Mouse (Mus musculus) G1E-ER4 (cell line): Measurements from ENCODE around the gene Zfp263. TPM values are rescaled to one million over a fixed set of nuclear protein-coding genes. Genes with fewer than 3 reads are reported as not detected.

Source experiments
- GATA1 ChIP-seq: IDR thresholded peaks from one replicate; pipeline ENCODE4 v1.8.0; 2012; ENCODE audit warnings: low read length, inconsistent platforms
- polyA plus RNA-seq: library from polyadenylated mRNA; stranded (reverse); fragments of >175 nt; gene quantifications from 2 replicates; pipeline ENCODE4 v1.2.3, GENCODE M21; 2012

Gene Zfp263
- 13.5 and 17.1 TPM in 2 replicates for polyA plus RNA-seq

DNA sequence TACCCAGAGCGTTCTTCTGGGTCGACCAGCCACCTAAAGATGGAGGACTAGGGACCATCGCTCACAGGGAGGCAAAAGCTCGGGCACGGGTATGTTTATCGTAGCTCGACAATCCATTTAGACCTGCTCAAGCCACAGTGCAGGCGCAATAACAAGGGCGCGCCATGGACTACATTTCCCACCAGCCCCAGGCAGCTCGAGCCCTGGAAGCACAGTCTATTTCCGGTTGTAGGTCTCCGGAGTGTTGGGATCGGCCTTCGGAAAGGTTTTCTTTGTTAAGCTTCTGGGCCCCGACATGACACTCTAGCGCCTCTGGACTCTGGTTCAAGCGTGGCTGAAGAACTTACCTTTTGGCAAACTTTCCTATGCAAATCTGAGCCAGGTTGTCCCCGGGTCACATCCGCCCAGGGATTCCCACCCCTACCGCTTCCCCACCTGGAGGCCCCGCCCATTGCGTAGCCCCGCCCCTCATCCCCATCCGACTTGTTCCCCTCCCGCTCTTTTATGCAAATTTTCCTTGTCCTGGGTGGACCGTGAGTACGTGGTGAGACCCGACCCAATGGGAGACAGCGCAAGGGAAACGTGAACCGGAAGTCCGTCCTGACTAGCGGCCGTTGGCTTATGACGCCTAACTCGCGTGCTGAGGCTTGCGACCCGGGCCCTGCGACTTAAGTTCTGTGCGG is at the start of gene Zfp263:
TSS of gene Zfp263 (plus strand) at position 591 of the 683 bp plus-strand sequence.
- no peak for TF ChIP-seq GATA1

DNA sequence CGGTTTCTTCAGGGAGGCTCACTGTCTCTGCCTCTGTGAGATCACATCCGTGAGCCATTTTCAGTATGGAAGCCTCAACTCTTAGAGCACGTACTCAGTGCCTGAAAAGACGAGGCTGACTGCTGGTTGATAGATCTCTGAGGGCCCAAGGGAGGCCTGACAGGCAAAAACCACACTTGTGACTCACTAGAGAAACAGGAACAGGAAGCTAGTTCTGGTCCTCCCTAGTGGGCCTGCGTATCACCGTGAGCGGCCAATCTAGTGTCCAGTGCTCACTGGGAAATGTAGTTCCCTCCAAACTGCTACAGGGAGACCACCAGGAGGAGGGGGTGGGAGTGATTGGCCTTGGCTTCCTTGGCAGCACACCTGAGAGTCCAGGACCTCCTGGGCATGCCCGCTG is 44.6 kb upstream of the Zfp263 start:
- no peak for TF ChIP-seq GATA1

DNA sequence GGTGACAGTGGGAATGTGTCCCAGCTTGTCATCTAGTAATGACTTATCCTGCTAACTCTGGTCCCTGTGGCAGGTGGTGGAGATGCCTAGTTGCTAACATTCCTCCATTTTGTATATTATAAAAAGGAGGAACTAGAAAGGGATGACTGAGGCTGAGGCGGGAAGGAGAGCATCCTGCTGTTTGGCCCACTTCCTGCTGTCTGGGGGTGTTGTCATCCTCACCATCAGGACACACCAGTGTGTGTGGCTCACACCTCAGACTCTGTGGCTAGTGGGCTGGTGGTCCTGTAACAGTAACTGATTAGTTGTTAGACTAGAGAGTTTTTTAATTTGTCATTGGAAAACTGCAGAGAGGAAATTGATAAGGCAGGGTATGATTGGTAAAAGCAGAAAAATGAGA is 43.0 kb upstream of the Zfp263 start:
- no peak for TF ChIP-seq GATA1

DNA sequence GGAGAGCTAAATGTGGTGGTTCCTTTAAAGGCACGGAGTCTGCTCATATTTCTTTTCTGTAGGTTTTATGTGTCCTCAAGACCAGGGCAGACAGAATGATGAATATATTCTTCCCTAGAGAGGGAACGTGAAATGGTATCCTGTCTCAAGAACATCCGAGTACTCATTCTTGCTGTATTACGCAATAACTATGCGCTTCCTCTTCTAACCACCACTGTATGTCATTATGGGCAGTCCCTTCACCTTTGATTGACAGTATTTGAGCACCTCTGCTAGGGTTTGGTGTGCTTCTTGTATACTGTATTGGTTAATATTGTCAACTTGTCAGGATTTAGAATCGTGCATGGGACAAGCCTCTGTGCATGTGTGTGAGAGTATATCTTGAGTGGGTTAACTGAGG is 37.2 kb upstream of the Zfp263 start:
- TF ChIP-seq GATA1 = no peak

DNA sequence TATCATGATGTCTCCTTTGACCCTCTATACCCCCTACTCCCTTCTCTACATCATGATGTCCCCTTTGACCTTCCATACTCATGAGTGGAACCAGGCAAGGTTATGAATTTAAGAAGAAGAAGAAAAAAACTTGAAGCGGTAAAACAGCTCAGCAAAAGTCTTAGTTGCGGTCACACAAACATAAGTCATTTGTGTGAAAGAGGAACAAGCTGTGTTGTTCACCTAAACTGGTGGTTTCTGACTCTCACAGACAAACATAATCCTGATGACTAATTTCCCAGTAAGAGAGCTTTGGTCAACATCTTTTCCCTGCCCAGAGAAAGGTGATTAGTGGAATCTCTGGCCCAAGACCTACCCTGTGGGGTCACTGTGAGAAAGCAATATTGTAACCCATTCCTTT is 29.2 kb upstream of the Zfp263 start:
- no peak for TF ChIP-seq GATA1

- TF ChIP-seq GATA1 = no peak
These were observed 25.9 kb upstream of the Zfp263 start, which contains the start of gene Mefv for GRCm38 (mm10) chr16:3717980-3718379. TSS of gene Mefv (minus strand) at chr16:3718097.

DNA sequence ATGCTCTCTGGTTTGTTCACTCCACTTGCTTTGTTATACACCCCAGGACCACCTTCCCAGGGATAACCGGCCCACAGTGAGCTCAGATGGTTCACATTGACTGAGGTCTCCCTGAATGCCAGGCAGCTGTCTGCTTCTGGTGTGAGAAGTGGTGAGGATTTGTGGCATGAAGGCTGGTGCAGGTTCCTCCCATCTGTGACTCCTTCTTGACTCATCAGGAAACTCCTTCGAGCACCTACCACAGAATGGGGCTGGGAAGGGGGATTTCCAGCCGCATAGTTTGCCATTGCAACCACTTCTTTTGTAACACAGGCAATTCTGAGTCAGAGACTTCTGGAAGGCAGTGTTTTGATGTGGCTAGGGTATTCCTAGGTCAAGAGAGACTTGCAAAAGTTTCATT is 20.7 kb upstream of the Zfp263 start:
- no peak for TF ChIP-seq GATA1

GRCm38 (mm10) chr16:3727980-3728720 is 15.7 kb upstream of the Zfp263 start:
- no peak for TF ChIP-seq GATA1

DNA sequence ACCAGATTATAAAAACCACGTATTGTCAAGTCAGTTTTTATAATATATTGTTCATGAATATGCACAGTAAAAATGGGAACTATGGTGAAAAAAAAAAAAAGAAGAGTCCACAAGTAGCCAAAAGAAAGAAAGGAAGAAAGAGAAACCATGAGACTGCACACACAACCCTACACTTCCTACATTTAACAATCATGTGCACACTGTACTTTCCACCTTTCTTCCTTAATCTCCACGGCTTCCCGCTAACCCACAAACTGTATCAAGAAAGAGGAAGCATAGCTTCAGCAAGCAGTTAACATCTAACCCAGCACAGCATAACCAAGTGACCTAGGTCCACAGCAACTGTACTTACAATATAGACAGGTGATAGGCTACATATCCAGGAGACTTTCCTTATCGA is 11.3 kb upstream of the Zfp263 start:
- no peak for TF ChIP-seq GATA1

DNA sequence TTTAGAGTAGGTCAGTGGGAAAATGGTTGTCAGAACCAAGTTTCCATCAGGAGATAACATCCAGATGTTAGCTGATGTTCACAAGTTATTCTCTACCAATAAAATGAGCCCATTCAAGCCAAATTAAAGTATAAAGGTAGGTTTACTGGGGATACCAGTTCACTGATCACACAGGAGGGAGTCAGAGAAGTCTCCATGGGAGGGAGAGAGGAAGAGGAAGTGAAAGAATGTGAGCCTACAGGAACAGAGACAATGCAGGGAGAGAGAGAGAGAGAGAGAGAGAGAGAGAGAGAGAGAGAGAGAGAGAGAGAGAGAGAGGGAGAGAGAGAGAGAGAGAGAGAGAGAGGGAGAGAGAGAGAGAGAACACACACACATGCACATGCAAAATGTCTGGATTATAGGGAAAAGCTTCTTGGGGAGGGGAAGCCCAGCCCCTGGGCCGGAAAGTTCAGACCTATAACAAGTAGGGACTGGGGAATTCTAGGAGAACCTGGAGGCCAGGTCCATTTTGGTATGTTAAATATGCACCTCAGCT is 10.6 kb upstream of the Zfp263 start:
- TF ChIP-seq GATA1 = no peak

- no peak for TF ChIP-seq GATA1
These were observed 1.4 kb upstream of the Zfp263 start for GRCm38 (mm10) chr16:3742466-3742865.

DNA sequence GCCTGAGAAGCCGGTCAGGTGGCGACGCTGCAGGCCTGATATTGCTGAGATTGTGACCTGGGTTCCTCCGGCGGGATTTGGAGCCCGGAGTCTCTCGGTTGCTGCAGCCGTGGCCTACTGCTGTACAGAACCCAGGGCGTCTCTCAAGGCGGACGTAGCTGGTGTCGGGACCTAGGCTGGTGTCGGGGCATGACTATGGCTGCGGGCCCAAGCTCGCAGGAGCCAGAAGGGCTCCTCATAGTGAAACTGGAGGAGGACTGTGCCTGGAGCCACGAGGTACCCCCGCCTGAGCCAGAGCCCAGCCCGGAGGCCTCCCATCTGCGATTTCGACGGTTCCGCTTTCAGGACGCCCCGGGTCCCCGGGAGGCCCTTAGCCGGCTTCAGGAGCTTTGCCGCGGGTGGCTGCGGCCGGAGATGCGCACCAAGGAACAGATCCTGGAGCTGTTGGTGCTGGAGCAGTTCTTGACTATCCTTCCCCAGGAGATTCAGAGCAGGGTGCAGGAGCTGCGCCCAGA is 350 bp downstream of the Zfp263 start:
- TF ChIP-seq GATA1 = no peak

- TF ChIP-seq GATA1 = no peak
These were observed 1.8 kb downstream of the Zfp263 start for GRCm38 (mm10) chr16:3745656-3746055.

DNA sequence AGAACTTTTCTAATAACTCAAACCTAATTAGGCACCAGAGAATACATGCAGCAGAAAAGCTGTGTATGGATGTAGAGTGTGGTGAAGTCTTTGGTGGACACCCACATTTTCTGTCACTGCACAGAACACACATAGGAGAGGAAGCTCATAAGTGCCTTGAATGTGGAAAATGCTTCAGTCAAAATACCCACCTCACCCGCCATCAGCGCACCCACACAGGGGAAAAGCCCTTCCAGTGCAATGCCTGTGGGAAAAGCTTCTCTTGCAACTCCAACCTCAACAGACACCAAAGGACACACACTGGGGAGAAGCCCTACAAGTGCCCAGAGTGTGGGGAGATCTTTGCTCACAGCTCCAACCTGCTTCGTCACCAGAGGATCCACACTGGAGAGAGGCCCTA is 5.1 kb downstream of the Zfp263 start:
- no peak for TF ChIP-seq GATA1

- TF ChIP-seq GATA1 = no peak
These were observed 27.7 kb downstream of the Zfp263 start for GRCm38 (mm10) chr16:3771603-3772002.

DNA sequence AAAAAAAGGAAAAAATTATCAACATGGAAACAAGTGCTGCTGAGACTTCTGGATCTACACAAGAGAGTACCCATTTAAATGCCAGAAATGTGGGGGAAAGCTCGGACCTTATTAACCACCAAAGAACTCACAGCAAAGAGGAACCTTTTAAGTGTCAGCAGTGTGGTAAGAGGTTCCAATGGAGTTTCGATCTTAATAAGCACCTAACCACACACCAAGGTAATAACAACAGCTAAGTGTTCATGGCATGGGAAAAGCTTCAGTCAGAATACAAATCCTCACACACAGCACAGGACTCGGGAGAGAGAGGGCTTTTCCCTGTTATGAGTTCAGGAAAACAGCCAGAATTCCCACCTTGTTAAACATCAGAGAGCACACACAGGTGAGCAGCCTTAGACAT is 32.5 kb downstream of the Zfp263 start:
- no peak for TF ChIP-seq GATA1
